Mouse (Mus musculus): ENCODE measurements around the gene Tmem130. TPM values are rescaled to one million over a fixed set of nuclear protein-coding genes. Genes with fewer than 3 reads are reported as not detected.

Tmem130 gene
- total RNA-seq (2014; rRNA removed) (375 and 444 TPM in 2 replicates), polyA plus RNA-seq (2015; fragmentation: Nextera tagmentation; extraction: Ambion mirVana) (603 and 636 TPM in 2 replicates)

DNA sequence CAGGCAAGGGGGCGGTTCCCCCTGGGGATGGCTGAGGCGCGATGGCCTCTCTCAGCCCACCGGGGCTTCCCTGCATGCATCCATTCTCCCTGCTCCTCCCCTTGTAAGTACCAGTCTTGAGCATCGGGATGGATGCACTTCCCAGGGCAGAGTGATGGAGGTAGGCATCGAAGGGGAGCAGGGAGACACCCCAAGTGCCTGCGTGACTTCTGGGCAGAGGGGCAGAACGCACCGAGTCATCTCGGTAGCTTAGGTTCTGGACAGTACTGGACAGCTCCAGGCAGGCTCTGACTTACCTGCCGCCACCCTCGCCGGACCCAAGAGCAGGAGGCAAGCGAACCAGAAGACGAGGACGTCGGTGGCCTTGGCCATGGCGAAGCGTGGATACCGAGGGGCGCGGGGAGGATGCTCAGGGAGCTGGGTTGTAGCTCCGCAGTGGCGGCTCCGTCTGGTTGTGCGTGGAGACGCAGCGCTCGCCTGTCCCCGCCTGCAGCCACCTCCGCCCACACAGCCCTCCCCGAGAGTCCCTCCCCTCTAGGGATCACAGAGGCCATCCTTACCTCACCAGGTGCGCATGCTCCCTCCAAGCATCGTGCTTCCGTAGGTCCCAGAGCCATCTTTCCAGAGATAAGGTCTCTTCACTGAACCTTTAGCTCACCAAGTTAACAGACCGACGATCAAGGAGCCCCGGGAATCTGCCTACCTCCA, at the start of gene Tmem130:
Gene Tmem130 (minus strand): TSS at position 658 of the 708 bp plus-strand sequence.
- DNase-seq (ENCODE audit: low spot score) (peak; percentile 89), ATAC-seq (ENCODE audit: low FRiP score) (peak; percentile 90)
- H3K4me2 ChIP-seq (ENCODE audit: low read depth, low read length, poor library complexity, severe bottlenecking) = peak within 1 kb of the TSS; percentile 51
- WGBS = 1% methylated on average over 28 of the region's 38 CpGs
- H3K27me3 ChIP-seq (ENCODE audit: insufficient read depth, low read length) = no peaks in the 10 kb centered on the region
- peak within 1 kb of the TSS; percentile 95 for H3K27ac ChIP-seq (ENCODE audit: low read depth, low read length)
- no peaks in the 10 kb centered on the region; the same call in 1 of the 2 replicates for H3K36me3 ChIP-seq (ENCODE audit: insufficient read depth, low read length)
- peak within 1 kb of the TSS; percentile 91 for H3K9ac ChIP-seq (replicated peaks; ENCODE audit: low read length, poor library complexity, severe bottlenecking)
- H3K4me1 ChIP-seq (ENCODE audit: insufficient read depth, low read length) = peaks cover 4% of the 10 kb centered on the region; the same call in 1 of the 2 replicates
- peak within 1 kb of the TSS; percentile 61 for H3K4me3 ChIP-seq (ENCODE audit: low read depth, low read length)
- peak; percentile 48 for TF ChIP-seq CTCF (IDR thresholded peaks at IDR 0.05)
- no peaks in the 10 kb centered on the region for H3K9me3 ChIP-seq (ENCODE audit: low read length)

DNA sequence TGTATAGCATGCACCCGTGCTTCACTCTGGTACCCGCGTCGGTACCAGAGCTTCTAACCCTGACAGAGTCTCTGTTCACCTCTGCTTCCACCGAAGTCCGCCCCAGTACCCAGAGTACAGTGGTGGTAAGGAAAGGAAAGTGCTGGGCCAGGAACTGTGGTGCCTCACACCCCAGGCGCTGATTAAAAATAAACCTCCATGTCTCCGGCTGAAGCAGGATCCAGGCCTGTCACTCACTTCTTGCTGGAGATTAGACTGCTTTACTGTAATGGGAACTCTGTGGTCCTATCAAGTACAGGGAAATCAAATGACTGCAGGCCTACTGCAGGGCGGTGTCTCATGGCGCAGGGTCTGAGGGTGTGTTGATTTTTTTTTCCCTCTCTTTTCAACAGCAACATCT, 45.3 kb upstream of the Tmem130 start:
- DNase-seq (ENCODE audit: low spot score) (no peak), ATAC-seq (ENCODE audit: low FRiP score) (no peak)
- TF ChIP-seq CTCF (IDR thresholded peaks at IDR 0.05) = no peak
- Histone ChIP-seq H3K27ac (ENCODE audit: low read depth, low read length) (no peak overlapping the region), H3K4me2 (ENCODE audit: low read depth, low read length, poor library complexity, severe bottlenecking) (no peak overlapping the region), H3K27me3 (ENCODE audit: insufficient read depth, low read length) (no peaks in the 10 kb centered on the region), H3K4me1 (ENCODE audit: insufficient read depth, low read length) (no peaks in the 10 kb centered on the region), H3K9me3 (ENCODE audit: low read length) (no peaks in the 10 kb centered on the region), H3K36me3 (ENCODE audit: insufficient read depth, low read length) (peaks cover 87% of the 10 kb centered on the region), H3K4me3 (ENCODE audit: low read depth, low read length) (no peak overlapping the region), H3K9ac (replicated peaks; ENCODE audit: low read length, poor library complexity, severe bottlenecking) (no peak overlapping the region)
- 95% methylated on average over 10 of the region's 10 CpGs for WGBS

DNA sequence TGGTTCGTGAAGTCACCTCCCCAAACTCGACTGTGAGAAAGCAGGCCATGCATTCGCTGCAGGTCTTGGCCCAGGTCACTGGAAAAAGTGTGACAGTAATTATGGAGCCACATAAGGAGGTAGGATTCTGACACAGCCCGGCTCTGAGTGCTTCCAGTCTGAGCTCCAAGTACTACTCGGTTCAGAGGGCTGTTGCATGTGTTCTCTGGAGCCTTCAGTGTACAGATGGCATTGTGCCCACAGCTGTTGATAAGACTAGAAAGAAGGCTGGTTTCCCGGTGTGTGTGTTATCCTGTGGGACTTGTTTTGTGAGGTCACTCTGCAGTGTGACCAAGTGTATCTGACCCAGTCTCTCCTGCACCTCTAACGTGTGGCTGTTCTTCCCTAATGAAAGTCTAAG, 42.6 kb upstream of the Tmem130 start:
- H3K9me3 ChIP-seq (ENCODE audit: low read length) = no peaks in the 10 kb centered on the region
- H3K36me3 ChIP-seq (ENCODE audit: insufficient read depth, low read length) = peaks cover 86% of the 10 kb centered on the region
- H3K27me3 ChIP-seq (ENCODE audit: insufficient read depth, low read length) = no peaks in the 10 kb centered on the region
- no peak overlapping the region for H3K4me2 ChIP-seq (ENCODE audit: low read depth, low read length, poor library complexity, severe bottlenecking)
- 91% methylated on average over 7 of the region's 7 CpGs for WGBS
- no peak overlapping the region for H3K9ac ChIP-seq (replicated peaks; ENCODE audit: low read length, poor library complexity, severe bottlenecking)
- DNase-seq (ENCODE audit: low spot score) (no peak), ATAC-seq (ENCODE audit: low FRiP score) (no peak)
- TF ChIP-seq CTCF (IDR thresholded peaks at IDR 0.05) = no peak
- no peaks in the 10 kb centered on the region for H3K4me1 ChIP-seq (ENCODE audit: insufficient read depth, low read length)
- H3K4me3 ChIP-seq (ENCODE audit: low read depth, low read length) = no peak overlapping the region
- H3K27ac ChIP-seq (ENCODE audit: low read depth, low read length) = no peak overlapping the region

DNA sequence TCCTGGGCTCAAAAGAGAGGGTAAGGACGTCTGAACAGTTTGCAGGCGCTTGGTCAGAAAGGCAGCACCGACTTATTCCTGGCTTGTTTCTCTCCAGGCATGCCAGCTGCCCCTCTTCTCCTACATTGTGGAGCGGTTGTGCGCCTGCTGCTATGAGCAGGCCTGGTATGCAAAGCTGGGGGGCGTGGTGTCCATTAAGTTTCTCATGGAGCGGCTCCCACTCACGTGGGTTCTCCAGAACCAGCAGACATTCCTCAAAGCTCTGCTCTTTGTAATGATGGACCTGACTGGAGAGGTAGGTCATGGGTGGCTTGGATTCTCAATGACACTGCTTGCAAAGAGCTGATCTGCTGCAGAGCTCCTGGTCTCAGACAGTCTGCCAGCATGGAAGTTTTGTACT, 41.4 kb upstream of the Tmem130 start:
- Histone ChIP-seq H3K4me2 (ENCODE audit: low read depth, low read length, poor library complexity, severe bottlenecking) (no peak overlapping the region), H3K36me3 (ENCODE audit: insufficient read depth, low read length) (peaks cover 89% of the 10 kb centered on the region), H3K9ac (replicated peaks; ENCODE audit: low read length, poor library complexity, severe bottlenecking) (no peak overlapping the region), H3K4me3 (ENCODE audit: low read depth, low read length) (no peak overlapping the region), H3K9me3 (ENCODE audit: low read length) (no peaks in the 10 kb centered on the region), H3K4me1 (ENCODE audit: insufficient read depth, low read length) (no peaks in the 10 kb centered on the region), H3K27me3 (ENCODE audit: insufficient read depth, low read length) (no peaks in the 10 kb centered on the region), H3K27ac (ENCODE audit: low read depth, low read length) (no peak overlapping the region)
- no peak for TF ChIP-seq CTCF (IDR thresholded peaks at IDR 0.05)
- DNase-seq (ENCODE audit: low spot score) (no peak), ATAC-seq (ENCODE audit: low FRiP score) (no peak)
- 94% methylated on average over 8 of the region's 8 CpGs for WGBS

DNA sequence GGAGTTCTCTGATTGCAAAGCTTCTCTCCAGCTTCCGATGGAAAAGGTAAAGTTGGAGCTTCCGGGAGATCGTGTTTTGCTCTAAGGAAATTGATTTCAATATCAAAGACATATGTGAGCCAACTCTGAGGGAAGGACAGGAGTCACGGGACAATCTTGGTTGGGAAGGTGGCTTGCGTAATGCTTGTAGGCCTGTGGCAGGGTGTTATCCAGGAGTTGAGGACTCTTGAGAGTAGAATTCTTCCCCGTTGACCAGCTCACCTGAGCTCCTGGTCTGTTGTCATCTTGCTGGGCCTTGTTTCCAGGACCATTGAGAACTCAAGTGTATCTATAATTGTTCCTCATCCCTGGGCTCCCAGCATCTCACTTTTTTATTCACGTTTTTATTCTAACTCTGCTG, 35.5 kb upstream of the Tmem130 start:
- no peaks in the 10 kb centered on the region for H3K9me3 ChIP-seq (ENCODE audit: low read length)
- H3K36me3 ChIP-seq (ENCODE audit: insufficient read depth, low read length) = peaks cover 79% of the 10 kb centered on the region
- 96% methylated on average over 7 of the region's 7 CpGs for WGBS
- DNase-seq (ENCODE audit: low spot score) = no peak
- no peak overlapping the region for H3K27ac ChIP-seq (ENCODE audit: low read depth, low read length)
- H3K4me3 ChIP-seq (ENCODE audit: low read depth, low read length) = no peak overlapping the region
- no peaks in the 10 kb centered on the region for H3K4me1 ChIP-seq (ENCODE audit: insufficient read depth, low read length)
- H3K4me2 ChIP-seq (ENCODE audit: low read depth, low read length, poor library complexity, severe bottlenecking) = no peak overlapping the region
- ATAC-seq (ENCODE audit: low FRiP score) = no peak
- no peak for TF ChIP-seq CTCF (IDR thresholded peaks at IDR 0.05)
- H3K27me3 ChIP-seq (ENCODE audit: insufficient read depth, low read length) = no peaks in the 10 kb centered on the region
- H3K9ac ChIP-seq (replicated peaks; ENCODE audit: low read length, poor library complexity, severe bottlenecking) = no peak overlapping the region

DNA sequence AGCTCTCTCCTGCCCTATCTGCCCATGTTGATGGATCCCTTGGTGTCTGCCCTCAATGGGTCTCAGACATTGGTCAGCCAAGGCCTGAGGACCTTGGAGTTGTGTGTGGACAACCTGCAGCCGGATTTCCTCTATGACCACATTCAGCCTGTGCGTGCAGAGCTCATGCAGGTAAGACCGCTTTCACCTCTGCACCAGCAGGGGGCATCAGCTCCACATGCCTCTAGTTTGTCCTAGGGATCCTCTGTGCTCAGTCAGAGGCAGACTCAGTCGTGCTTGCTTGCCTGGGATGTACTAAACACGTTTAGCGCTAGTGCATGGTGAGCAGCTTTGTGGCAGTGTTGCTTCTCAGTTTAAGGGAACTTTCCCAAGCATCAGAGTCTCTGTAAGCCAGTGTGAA, 33.1 kb upstream of the Tmem130 start:
- Histone ChIP-seq H3K4me3 (ENCODE audit: low read depth, low read length) (no peak overlapping the region), H3K36me3 (ENCODE audit: insufficient read depth, low read length) (peaks cover 79% of the 10 kb centered on the region), H3K27ac (ENCODE audit: low read depth, low read length) (no peak overlapping the region), H3K9ac (replicated peaks; ENCODE audit: low read length, poor library complexity, severe bottlenecking) (no peak overlapping the region), H3K4me2 (ENCODE audit: low read depth, low read length, poor library complexity, severe bottlenecking) (no peak overlapping the region), H3K27me3 (ENCODE audit: insufficient read depth, low read length) (no peaks in the 10 kb centered on the region), H3K4me1 (ENCODE audit: insufficient read depth, low read length) (no peaks in the 10 kb centered on the region), H3K9me3 (ENCODE audit: low read length) (no peaks in the 10 kb centered on the region)
- TF ChIP-seq CTCF (IDR thresholded peaks at IDR 0.05) = peak; percentile 66
- ATAC-seq (ENCODE audit: low FRiP score) (no peak), DNase-seq (ENCODE audit: low spot score) (peak; percentile 24)
- 79% methylated on average over 6 of the region's 6 CpGs for WGBS
